Mouse (Mus musculus) ES-Bruce4 (cell line): ENCODE measurements around the gene Wnk2.

Source experiments
- CTCF ChIP-seq: IDR thresholded peaks from one replicate; pipeline ENCODE4 v1.8.1; 2011; ENCODE audit warnings: low read depth, low read length
- POLR2A ChIP-seq: IDR thresholded peaks from one replicate; pipeline ENCODE4 v1.8.1; 2011; ENCODE audit warnings: low read length; ENCODE audit not compliant: insufficient read depth

GRCm38 (mm10) chr13:49129845-49130244, 18.0 kb downstream of the Wnk2 start:
- TF ChIP-seq CTCF (no peak), POLR2A (no peak)
